Mouse (Mus musculus) embryonic facial prominence, embryonic 10.5 days (tissue): ENCODE results near the gene Saysd1. TPM values are rescaled to one million over a fixed set of nuclear protein-coding genes. Genes with fewer than 3 reads are reported as not detected.

Experiments used
- DNase-seq: peaks from one replicate; pipeline ENCODE4 v3.0.0-alpha.2; 2017; ENCODE audit warnings: low spot score
- H3K27ac ChIP-seq: fragments of 300-500 bp; sonication (generic); replicated peaks from 2 replicates; pipeline ENCODE4 v1.5.1; 2016; ENCODE audit warnings: mild to moderate bottlenecking
- H3K27me3 ChIP-seq: fragments of 300-500 bp; sonication (generic); replicated peaks from 2 replicates; pipeline ENCODE4 v1.6.1; 2016; ENCODE audit warnings: low read depth, mild to moderate bottlenecking; ENCODE audit not compliant: poor library complexity, severe bottlenecking
- H3K36me3 ChIP-seq: fragments of 300-500 bp; sonication (generic); replicated peaks from 2 replicates; pipeline ENCODE4 v1.6.1; 2016; ENCODE audit warnings: mild to moderate bottlenecking, moderate library complexity
- H3K4me1 ChIP-seq: fragments of 300-500 bp; sonication (generic); 2 replicates; pipeline ENCODE4 v1.6.1; 2016
- H3K4me3 ChIP-seq: fragments of 300-500 bp; sonication (generic); 2 replicates; pipeline ENCODE4 v1.5.1; 2016; ENCODE audit warnings: mild to moderate bottlenecking, moderate library complexity
- H3K9me3 ChIP-seq: fragments of 300-500 bp; sonication (generic); 2 replicates; pipeline ENCODE4 v1.6.1; 2016; ENCODE audit warnings: mild to moderate bottlenecking
- WGBS: fragments of 180-500 bp; shearing (Covaris S2); methylation state at CpG from one replicate; pipeline ENCODE4 v1.1.7; 2016; 5-methylcytosine and 5-hydroxymethylcytosine counted together
- polyA plus RNA-seq: library from polyadenylated mRNA; unstranded; fragments of >200 nt; fragmentation: Nextera tagmentation; extraction: Ambion mirVana; gene quantifications from 2 replicates; pipeline ENCODE4 v1.2.1, GENCODE M21; 2016

Gene Saysd1
- 9.2 and 11.1 TPM in 2 replicates for polyA plus RNA-seq

DNA sequence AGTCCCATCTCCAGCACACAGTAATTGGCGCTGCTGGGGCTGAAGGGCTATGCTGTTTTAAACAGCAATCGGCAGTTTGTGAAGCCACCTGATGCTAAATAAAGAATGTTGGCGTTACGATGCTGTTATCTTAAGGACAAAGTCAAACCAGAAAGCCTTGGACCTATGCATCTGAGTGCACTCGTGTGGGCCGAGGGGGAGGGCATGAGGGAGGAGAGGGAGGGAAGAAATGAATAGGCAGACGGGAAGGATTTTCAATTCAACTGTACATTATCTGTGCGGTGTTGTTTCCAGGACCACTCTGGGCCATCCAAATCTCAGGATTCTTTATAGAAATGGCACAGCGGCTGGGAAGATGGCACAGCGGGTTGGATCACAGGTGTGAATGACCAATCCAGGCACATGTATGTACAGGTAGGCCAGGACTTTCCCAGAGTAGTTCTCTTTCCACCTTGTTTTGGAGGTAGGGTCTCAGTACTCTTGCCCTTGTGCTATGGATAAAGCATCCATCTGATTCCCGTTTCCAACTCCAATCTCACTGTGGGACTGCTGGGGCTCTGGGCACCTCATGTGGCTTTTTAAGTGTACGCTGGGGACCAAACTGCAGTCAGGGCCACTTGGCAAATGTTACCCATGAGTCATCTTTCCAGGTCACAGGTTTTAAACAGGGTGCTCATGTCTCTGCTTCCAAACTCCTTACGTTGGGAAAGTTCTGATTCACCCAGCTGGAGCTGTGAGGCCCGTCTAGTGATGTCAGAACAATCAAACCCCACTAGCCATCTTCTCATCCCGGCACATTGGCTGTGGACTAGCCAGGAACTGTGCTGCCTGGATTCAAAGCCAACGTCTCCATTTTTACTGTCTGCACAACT, at the start of gene Saysd1:
TSS of gene Saysd1 (minus strand) at position 51 of the 872 bp plus-strand sequence.
- Histone ChIP-seq H3K27me3 (no peaks in the 10 kb centered on the region), H3K4me1 (peaks cover 9% of the 10 kb centered on the region), H3K36me3 (peaks cover 37% of the 10 kb centered on the region), H3K27ac (no peak within 1 kb of the TSS), H3K9me3 (no peaks in the 10 kb centered on the region), H3K4me3 (no peak within 1 kb of the TSS)
- no peak for DNase-seq
- 83% methylated on average over 16 of the region's 16 CpGs for WGBS

DNA sequence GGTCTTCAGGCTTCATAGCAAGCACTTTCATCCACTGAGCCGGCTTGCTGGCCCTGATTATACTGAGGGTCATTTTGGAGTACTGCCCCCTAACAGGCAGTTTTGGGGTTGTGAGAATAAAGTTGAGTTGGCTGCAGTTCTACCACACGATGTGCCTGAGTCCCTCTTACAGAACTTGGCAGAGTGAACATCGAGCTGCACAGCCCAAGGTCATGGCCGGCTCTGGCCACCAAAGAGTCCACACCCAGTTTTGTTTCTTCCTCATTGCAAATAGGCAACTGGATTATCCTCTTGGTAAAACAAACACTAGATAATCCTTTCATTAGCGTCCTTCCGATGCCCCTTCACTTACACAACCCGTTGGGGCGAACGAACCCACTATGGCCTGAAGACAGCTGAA, 47.1 kb upstream of the Saysd1 start:
- Histone ChIP-seq H3K36me3 (no peaks in the 10 kb centered on the region), H3K4me3 (no peak overlapping the region), H3K27me3 (no peaks in the 10 kb centered on the region), H3K27ac (no peak overlapping the region), H3K4me1 (peaks cover 38% of the 10 kb centered on the region), H3K9me3 (no peaks in the 10 kb centered on the region)
- no peak for DNase-seq
- 81% methylated on average over 9 of the region's 9 CpGs for WGBS

DNA sequence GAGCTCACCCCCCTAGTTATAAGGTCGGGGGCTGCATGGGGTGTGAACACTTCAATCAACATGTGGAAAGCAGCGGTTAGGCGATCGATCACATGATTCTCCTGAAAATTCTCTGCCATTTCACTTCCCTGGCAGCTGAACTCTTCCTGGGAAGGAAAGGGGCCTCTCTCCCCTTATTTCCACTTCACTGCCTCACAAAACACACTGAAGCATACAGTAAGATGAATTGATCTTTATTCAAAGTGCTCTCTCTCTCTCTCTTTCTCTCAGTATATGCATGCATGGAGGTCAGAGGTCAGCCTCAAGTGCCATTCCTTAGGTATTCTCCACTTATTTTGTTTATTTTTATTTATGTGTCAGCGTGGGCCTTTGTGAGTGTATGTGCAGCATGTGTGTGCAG, 45.4 kb upstream of the Saysd1 start:
- DNase-seq, result no peak
- H3K36me3 ChIP-seq, result no peaks in the 10 kb centered on the region
- no peaks in the 10 kb centered on the region for H3K9me3 ChIP-seq
- H3K4me1 ChIP-seq, result peaks cover 55% of the 10 kb centered on the region
- H3K27me3 ChIP-seq, result no peaks in the 10 kb centered on the region
- WGBS, result 69% methylated on average over 5 of the region's 5 CpGs
- H3K4me3 ChIP-seq, result no peak overlapping the region
- H3K27ac ChIP-seq, result peak overlapping the region; percentile 44; the same call in 1 of the 2 replicates

DNA sequence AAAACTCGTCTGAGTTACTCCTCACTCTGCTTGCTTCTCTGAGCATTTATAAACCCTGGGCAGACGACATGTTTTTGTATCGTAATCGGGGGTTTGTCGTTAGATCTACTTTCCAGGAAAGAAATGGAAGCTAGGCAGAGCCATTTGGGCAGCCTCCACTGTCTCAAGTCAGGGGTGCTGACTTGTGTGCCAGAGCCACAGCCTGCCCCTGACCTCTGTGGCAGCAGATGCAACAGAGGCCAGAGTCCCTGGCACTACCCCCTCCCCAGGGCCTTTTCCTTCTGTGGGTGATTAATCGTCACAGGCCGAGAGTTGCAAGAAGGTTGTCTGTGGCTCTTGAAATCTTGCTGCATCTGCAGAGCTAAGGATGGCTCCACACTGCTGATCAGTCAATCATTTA, 44.3 kb upstream of the Saysd1 start:
- H3K4me3 ChIP-seq, result no peak overlapping the region
- no peak for DNase-seq
- H3K4me1 ChIP-seq, result peaks cover 66% of the 10 kb centered on the region
- H3K36me3 ChIP-seq, result no peaks in the 10 kb centered on the region
- no peaks in the 10 kb centered on the region for H3K9me3 ChIP-seq
- H3K27me3 ChIP-seq, result no peaks in the 10 kb centered on the region
- WGBS, result 75% methylated on average over 7 of the region's 7 CpGs
- peak overlapping the region; percentile 30; the same call in 1 of the 2 replicates for H3K27ac ChIP-seq

DNA sequence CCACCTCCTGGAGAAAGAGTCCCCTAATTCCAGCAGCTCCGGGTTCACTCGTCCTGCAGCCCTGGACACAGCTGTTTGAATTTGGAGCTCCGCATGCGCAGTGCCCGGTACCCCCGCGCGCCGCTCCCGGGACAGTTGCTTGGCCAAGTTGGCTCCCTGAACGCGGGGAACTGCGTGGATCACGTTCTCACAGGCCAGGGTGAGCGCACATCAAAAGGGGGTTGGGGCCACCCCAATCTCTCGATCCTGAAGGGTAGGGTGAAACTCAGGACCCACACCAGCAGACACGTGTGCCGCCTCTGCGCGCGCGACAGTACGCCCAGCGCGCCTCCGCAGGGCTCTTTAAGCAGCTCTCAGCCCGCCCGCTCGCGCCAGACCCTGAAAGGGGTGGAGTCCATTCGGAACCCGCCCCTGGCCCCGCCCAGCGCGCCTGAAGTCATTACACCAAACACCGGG, 43.2 kb upstream of the Saysd1 start, which contains the start of gene Kcnk5:
TSS of gene Kcnk5 (minus strand) at position 344 of the 456 bp plus-strand sequence.
- H3K27ac ChIP-seq, result peak within 1 kb of the TSS; percentile 89
- H3K27me3 ChIP-seq, result no peaks in the 10 kb centered on the region
- H3K4me3 ChIP-seq, result peak within 1 kb of the TSS; percentile 71
- H3K36me3 ChIP-seq, result no peaks in the 10 kb centered on the region
- H3K9me3 ChIP-seq, result no peaks in the 10 kb centered on the region
- H3K4me1 ChIP-seq, result peaks cover 72% of the 10 kb centered on the region
- WGBS, result under 1% methylated on average over 36 of the region's 36 CpGs
- DNase-seq, result peak; percentile 95

DNA sequence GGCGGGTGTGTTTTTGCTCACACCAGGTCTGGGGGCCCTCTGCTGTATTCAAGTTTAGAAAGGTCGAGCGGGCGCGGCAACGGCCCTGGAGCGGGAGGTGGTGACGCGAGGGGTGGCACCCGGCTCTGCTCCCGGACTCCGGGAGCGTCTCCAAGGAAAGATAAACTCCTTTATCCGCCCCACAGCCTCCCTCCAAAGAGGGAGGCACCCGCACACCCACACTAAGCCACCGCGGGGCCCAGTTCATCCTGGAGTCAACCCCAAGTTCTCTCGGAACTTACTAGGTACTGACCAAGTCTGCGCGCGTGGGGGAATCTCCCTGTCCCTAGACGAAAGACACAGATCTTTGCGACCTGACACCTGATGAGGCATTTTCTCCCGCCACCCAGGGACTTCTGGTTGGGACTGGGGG, 42.4 kb upstream of the Saysd1 start:
- DNase-seq, result peak; percentile 48
- H3K27me3 ChIP-seq, result no peaks in the 10 kb centered on the region
- WGBS, result under 1% methylated on average over 24 of the region's 24 CpGs
- H3K4me3 ChIP-seq, result peak overlapping the region; percentile 71
- peaks cover 72% of the 10 kb centered on the region for H3K4me1 ChIP-seq
- H3K36me3 ChIP-seq, result no peaks in the 10 kb centered on the region
- peak overlapping the region; percentile 89 for H3K27ac ChIP-seq
- no peaks in the 10 kb centered on the region for H3K9me3 ChIP-seq

DNA sequence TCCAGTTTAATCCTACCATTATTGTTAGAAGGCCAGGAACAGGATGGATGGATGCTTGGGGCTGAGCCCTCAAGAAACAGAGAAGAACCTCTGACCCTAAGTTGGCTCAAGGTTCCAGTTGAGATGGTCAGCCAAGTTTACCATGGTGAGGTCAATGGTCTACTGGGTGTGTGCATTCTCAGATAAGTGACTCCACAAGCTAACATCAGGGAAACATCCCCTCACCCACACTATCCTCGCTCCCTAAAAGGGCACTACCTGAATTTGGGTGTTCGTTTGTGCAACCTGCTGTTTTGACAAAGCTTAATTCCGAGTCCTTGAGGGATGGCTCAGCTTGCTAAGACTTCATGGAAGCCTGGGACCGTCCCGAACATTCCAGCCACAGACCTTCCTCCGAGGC, 42.0 kb upstream of the Saysd1 start:
- Histone ChIP-seq H3K27me3 (no peaks in the 10 kb centered on the region), H3K36me3 (no peaks in the 10 kb centered on the region), H3K4me3 (peak overlapping the region; percentile 71), H3K9me3 (no peaks in the 10 kb centered on the region), H3K27ac (peak overlapping the region; percentile 89; the same call in 1 of the 2 replicates), H3K4me1 (peaks cover 72% of the 10 kb centered on the region)
- 6% methylated on average over 6 of the region's 6 CpGs for WGBS
- DNase-seq, result no peak

DNA sequence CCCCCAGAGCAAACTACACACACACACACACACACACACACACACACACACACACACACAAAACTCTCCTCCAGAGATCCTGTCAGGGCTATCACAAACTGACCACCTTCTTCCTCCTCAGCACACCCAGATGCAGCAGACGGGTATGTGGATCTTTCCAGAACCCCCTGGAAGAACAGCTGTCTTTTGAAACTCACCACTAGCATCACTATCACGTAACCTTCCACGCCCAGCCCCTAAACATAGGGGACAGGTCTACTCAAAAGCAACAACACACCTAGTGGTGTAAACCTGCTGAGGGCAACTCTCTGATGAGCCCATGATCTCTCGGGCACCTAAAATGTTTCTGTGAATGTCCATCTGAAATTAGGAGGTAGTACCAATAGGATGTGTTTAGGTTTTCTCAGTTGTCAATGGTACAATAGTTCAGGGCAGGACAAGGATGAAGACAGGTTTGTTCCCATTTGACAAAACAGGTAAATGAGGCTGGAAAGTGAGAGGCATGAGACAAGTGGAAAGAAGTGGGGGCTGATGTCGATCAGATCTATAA, 41.5 kb upstream of the Saysd1 start:
- no peak for DNase-seq
- Histone ChIP-seq H3K4me3 (peak overlapping the region; percentile 71), H3K4me1 (peaks cover 72% of the 10 kb centered on the region), H3K27me3 (no peaks in the 10 kb centered on the region), H3K36me3 (no peaks in the 10 kb centered on the region), H3K9me3 (no peaks in the 10 kb centered on the region), H3K27ac (peak overlapping the region; percentile 44; the same call in 1 of the 2 replicates)
- WGBS, result 67% methylated on average over 5 of the region's 5 CpGs

DNA sequence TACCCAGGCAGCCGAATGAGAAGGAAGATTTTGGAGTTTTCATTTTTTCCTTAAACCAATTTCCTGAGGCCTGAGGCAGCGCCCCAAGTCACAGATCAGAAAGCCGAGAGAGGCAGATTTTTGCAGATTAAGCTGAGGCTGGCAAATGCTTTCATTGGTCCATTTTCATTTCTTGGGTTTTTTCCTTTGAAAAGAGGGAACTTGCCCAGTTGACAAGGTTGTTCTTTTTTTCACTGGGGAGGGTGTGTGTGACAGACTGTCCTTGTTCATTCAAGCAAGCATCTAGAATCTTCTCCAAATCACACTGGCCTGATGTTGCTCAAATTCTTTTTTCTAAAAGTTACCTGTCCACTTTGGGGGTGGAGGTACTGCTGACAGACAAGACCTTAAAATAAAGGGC, 40.7 kb upstream of the Saysd1 start:
- 21% methylated on average over 3 of the region's 3 CpGs for WGBS
- Histone ChIP-seq H3K4me3 (peak overlapping the region; percentile 71), H3K27me3 (no peaks in the 10 kb centered on the region), H3K36me3 (no peaks in the 10 kb centered on the region), H3K27ac (no peak overlapping the region), H3K4me1 (peaks cover 69% of the 10 kb centered on the region), H3K9me3 (no peaks in the 10 kb centered on the region)
- no peak for DNase-seq

DNA sequence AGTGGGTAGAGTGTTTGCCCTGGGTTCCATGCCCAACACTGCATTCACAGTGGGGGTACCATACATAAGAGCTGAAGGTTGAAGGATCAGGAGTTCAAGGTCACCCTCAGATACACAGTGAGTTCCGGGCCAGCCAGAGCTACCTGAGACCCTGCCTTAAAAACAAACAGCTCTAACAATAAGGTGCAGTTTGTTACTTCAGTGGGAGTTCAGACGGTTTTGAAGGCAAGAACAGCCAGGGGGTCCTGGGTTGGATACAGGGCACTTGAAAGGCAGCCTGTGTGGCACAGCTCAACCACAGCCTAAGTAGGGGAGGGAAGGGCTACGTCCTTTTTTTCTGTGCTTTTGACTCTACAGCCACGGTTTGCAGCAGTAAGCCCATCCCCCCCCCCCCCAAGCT, 40.3 kb upstream of the Saysd1 start:
- H3K4me3 ChIP-seq, result peak overlapping the region; percentile 71
- WGBS, result 8% methylated on average over 4 of the region's 4 CpGs
- no peaks in the 10 kb centered on the region for H3K9me3 ChIP-seq
- H3K27me3 ChIP-seq, result no peaks in the 10 kb centered on the region
- peaks cover 66% of the 10 kb centered on the region for H3K4me1 ChIP-seq
- DNase-seq, result peak; percentile 29
- no peaks in the 10 kb centered on the region for H3K36me3 ChIP-seq
- no peak overlapping the region for H3K27ac ChIP-seq

DNA sequence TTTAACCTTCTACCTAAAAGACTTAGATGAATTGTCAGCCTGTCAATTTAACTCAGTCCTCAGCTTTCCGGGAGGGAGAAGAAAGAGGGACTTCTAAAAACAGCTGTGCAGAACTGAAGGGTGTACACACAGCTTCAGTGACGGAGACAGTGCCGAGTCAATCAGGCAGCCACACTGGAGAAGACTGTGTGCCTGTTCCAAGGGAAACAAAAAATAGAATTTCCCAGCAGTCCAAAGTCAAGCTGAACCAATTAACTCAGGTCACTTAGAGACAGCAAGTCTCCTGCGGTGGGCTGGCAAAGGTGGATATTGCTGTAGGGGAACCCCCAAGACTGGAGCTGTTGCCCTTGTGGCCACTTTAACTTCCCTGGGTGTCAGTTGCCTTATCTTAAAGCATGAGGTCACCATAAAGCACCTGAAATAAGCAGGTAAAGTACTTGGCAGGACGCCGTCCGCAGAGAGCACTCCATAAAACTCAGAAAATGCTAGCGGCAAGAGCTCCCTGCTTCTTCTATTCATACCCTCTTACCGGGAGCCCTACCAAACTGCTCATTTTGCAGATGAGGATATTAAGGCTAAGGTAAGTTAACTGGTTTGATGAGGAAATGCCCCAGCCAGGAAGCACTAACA, 39.3 kb upstream of the Saysd1 start:
- H3K27me3 ChIP-seq, result no peaks in the 10 kb centered on the region
- H3K4me3 ChIP-seq, result no peak overlapping the region
- H3K36me3 ChIP-seq, result no peaks in the 10 kb centered on the region
- peaks cover 67% of the 10 kb centered on the region for H3K4me1 ChIP-seq
- WGBS, result 68% methylated on average over 9 of the region's 9 CpGs
- no peak for DNase-seq
- no peak overlapping the region for H3K27ac ChIP-seq
- no peaks in the 10 kb centered on the region for H3K9me3 ChIP-seq

DNA sequence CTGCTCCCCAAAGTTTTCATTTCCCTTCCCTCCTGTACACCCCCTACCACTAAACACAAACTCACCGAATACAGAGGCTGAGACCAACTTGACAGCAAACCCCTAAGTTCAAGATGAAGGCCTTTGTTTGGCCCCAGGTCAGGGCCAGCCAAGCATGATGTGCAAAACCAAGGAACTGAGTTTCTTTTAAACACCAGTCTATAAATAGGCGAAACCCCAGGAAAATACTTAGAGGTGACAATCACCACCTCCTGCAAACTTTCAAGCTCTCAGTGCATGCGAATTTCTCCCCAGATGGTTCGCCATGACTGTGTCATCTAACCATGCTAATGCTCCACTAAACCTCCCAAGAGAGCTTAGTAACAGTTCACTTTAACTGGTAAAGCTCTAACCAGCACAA, 37.4 kb upstream of the Saysd1 start:
- H3K36me3 ChIP-seq, result peaks cover 6% of the 10 kb centered on the region; the same call in 1 of the 2 replicates
- WGBS, result 90% methylated on average over 4 of the region's 4 CpGs
- peaks cover 56% of the 10 kb centered on the region for H3K4me1 ChIP-seq
- no peak overlapping the region for H3K27ac ChIP-seq
- no peak overlapping the region for H3K4me3 ChIP-seq
- H3K27me3 ChIP-seq, result no peaks in the 10 kb centered on the region
- DNase-seq, result no peak
- no peaks in the 10 kb centered on the region for H3K9me3 ChIP-seq
